In the genomic region with DNA sequence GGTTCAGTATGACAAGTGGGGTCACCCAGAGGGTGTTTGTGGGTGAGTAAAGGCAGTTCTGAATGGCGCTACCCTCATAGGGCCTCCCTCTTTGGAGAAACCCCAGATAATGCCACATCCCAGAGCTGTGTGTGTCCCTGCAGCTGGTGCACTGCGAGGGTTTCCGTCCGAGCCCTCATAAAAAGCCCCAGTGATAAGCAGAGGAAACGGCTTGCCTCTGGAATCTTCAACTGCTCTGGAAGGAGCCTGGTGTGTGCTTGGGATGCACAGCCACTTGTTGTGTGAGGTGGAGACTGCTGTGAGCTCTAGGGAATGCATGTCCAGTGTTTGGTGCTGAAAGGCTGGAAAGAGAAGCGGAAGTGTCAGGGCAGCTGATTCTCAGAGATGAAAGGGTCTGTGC, we compare ENCODE assay signal across 32 mouse cellular contexts. TPM values are rescaled to one million over a fixed set of nuclear protein-coding genes. Genes with fewer than 3 reads are reported as not detected.
DNase-seq lines count a peak whose midpoint lies in the region; ATAC-seq lines count a peak whose summit lies in the region.
"Had no signal": no experiment of that assay in that cellular context is flagged by ENCODE, and none has a peak within 500 bp of the region (broad histone marks: within the 10 kb centered on the region; RNA-seq: fewer than 3 reads in every experiment).

No protein-coding gene starts in this region.

- H3K9ac ChIP-seq in heart, embryonic 13.5 days, result no peak overlapping the region
- no peak overlapping the region for H3K9ac ChIP-seq in liver, embryonic 16.5 days (ENCODE audit: low read depth, low read length)
- H3K9ac ChIP-seq: embryonic facial prominence, embryonic 13.5 days; forebrain, embryonic 12.5 days; forebrain, embryonic 15.5 days; heart, embryonic 15.5 days; hindbrain, embryonic 12.5 days; hindbrain, embryonic 15.5 days had no signal

- H3K27me3 ChIP-seq in heart, embryonic 10.5 days (ENCODE audit: insufficient read depth, poor library complexity, severe bottlenecking), result peaks cover 14% of the 10 kb centered on the region; the same call in 1 of the 2 replicates
- H3K27me3 ChIP-seq in heart, embryonic 13.5 days (replicated peaks), result peaks cover 47% of the 10 kb centered on the region
- H3K27me3 ChIP-seq in liver, embryonic 16.5 days (ENCODE audit: control insufficient read depth, insufficient read depth, low read depth, low read length), result no peaks in the 10 kb centered on the region
- H3K27me3 ChIP-seq in limb, embryonic 10.5 days (ENCODE audit: low read depth, poor library complexity, severe bottlenecking), result no peaks in the 10 kb centered on the region
- H3K27me3 ChIP-seq: embryonic facial prominence, embryonic 13.5 days; forebrain, embryonic 15.5 days; hindbrain, embryonic 12.5 days; hindbrain, embryonic 15.5 days had no signal

- H3K4me2 ChIP-seq in heart, embryonic 13.5 days, result no peak overlapping the region
- no peak overlapping the region for H3K4me2 ChIP-seq in liver, embryonic 16.5 days (ENCODE audit: low read depth, low read length)
- H3K4me2 ChIP-seq: embryonic facial prominence, embryonic 13.5 days; forebrain, embryonic 12.5 days; forebrain, embryonic 15.5 days; heart, embryonic 15.5 days; hindbrain, embryonic 12.5 days; hindbrain, embryonic 15.5 days had no signal

- peak; percentile 81 for DNase-seq in heart, embryonic 10.5 days (ENCODE audit: low spot score)
- no peak for DNase-seq in heart, postnatal 10 days
- DNase-seq in heart, adult 9 months (ENCODE audit: low spot score in 2 of 2), result no peak
- no peak for DNase-seq in limb, embryonic 10.5 days (ENCODE audit: low spot score)
- DNase-seq: adrenal gland, adult 8-10 months; adrenal gland, postnatal 25 days; cerebellum, adult 11-12 months; cerebellum, adult 8-10 months; cerebellum, postnatal 10 days; cerebellum, postnatal 36 days; embryo, embryonic 11 days; gastrocnemius, postnatal 25 days; heart, adult 18-20 months had no signal

- H3K27ac ChIP-seq in heart, embryonic 10.5 days, result peak overlapping the region; percentile 44; the same call in 1 of the 2 replicates
- H3K27ac ChIP-seq in heart, embryonic 13.5 days (replicated peaks), result peak overlapping the region; percentile 24; the same call in 1 of the 2 replicates
- H3K27ac ChIP-seq in liver, embryonic 16.5 days (ENCODE audit: low read length), result no peak overlapping the region
- H3K27ac ChIP-seq in limb, embryonic 10.5 days, result no peak overlapping the region
- H3K27ac ChIP-seq: embryonic facial prominence, embryonic 10.5 days; embryonic facial prominence, embryonic 13.5 days; forebrain, embryonic 12.5 days; forebrain, embryonic 15.5 days; heart, embryonic 15.5 days; hindbrain, embryonic 12.5 days; hindbrain, embryonic 15.5 days had no signal

- H3K4me1 ChIP-seq in heart, embryonic 10.5 days, result peaks cover 28% of the 10 kb centered on the region
- H3K4me1 ChIP-seq in heart, embryonic 13.5 days, result peaks cover 27% of the 10 kb centered on the region
- no peaks in the 10 kb centered on the region; the same call in 1 of the 2 replicates for H3K4me1 ChIP-seq in liver, embryonic 16.5 days (ENCODE audit: control insufficient read depth, low read depth, low read length)
- peaks cover 9% of the 10 kb centered on the region; the same call in 1 of the 2 replicates for H3K4me1 ChIP-seq in limb, embryonic 10.5 days
- H3K4me1 ChIP-seq: embryonic facial prominence, embryonic 13.5 days; forebrain, embryonic 12.5 days; forebrain, embryonic 15.5 days; hindbrain, embryonic 15.5 days had no signal

- H3K4me3 ChIP-seq in heart, embryonic 10.5 days, result no peak overlapping the region
- no peak overlapping the region for H3K4me3 ChIP-seq in heart, embryonic 13.5 days
- no peak overlapping the region for H3K4me3 ChIP-seq in liver, embryonic 16.5 days (ENCODE audit: low read depth, low read length)
- H3K4me3 ChIP-seq in limb, embryonic 10.5 days, result no peak overlapping the region
- H3K4me3 ChIP-seq: embryonic facial prominence, embryonic 10.5 days; embryonic facial prominence, embryonic 13.5 days; erythroblast, embryonic 14.5 days; forebrain, embryonic 12.5 days; forebrain, embryonic 15.5 days; heart, embryonic 15.5 days; hindbrain, embryonic 12.5 days; hindbrain, embryonic 15.5 days had no signal

- intact Hi-C loops in heart, postnatal 10 days (cut with DNase I), result no loop called here

- WGBS in heart, embryonic 10.5 days, result 9% methylated on average over 6 of the region's 6 CpGs
- 15% methylated on average over 6 of the region's 6 CpGs for WGBS in heart, embryonic 13.5 days
- WGBS in liver, embryonic 16.5 days (ENCODE audit: insufficient replicate concordance), result 41% methylated on average over 6 of the region's 6 CpGs
- WGBS in limb, embryonic 10.5 days, result 57% methylated on average over 6 of the region's 6 CpGs

- ATAC-seq in heart, embryonic 13.5 days (ENCODE audit: extremely low read depth, insufficient number of reproducible peaks, low FRiP score, low TSS enrichment), result peak; percentile 46; the same call in 1 of the 2 replicates
- ATAC-seq in liver, embryonic 16.5 days (ENCODE audit: low read depth), result 0 out of 2 replicates have a peak, but pooled peaks have one; percentile 37
- ATAC-seq: activated CD4-positive, CD25-positive, alpha-beta regulatory T cell, adult 4 months; forebrain, embryonic 15.5 days had no signal

- no peaks in the 10 kb centered on the region for H3K36me3 ChIP-seq in heart, embryonic 10.5 days
- H3K36me3 ChIP-seq in heart, embryonic 13.5 days, result no peaks in the 10 kb centered on the region
- no peaks in the 10 kb centered on the region for H3K36me3 ChIP-seq in liver, embryonic 16.5 days (ENCODE audit: control insufficient read depth, insufficient read depth)
- no peaks in the 10 kb centered on the region for H3K36me3 ChIP-seq in limb, embryonic 10.5 days
- H3K36me3 ChIP-seq: embryonic facial prominence, embryonic 10.5 days; embryonic facial prominence, embryonic 13.5 days; forebrain, embryonic 12.5 days; forebrain, embryonic 15.5 days; heart, embryonic 15.5 days; hindbrain, embryonic 12.5 days; hindbrain, embryonic 15.5 days had no signal

- no peaks in the 10 kb centered on the region for H3K9me3 ChIP-seq in heart, embryonic 10.5 days
- no peaks in the 10 kb centered on the region for H3K9me3 ChIP-seq in heart, embryonic 13.5 days
- H3K9me3 ChIP-seq in liver, embryonic 16.5 days (replicated peaks; ENCODE audit: control insufficient read depth, low read length), result no peaks in the 10 kb centered on the region
- no peaks in the 10 kb centered on the region for H3K9me3 ChIP-seq in limb, embryonic 10.5 days (replicated peaks)
- H3K9me3 ChIP-seq: embryonic facial prominence, embryonic 10.5 days; embryonic facial prominence, embryonic 13.5 days; forebrain, embryonic 12.5 days; forebrain, embryonic 15.5 days; heart, embryonic 15.5 days; hindbrain, embryonic 12.5 days; hindbrain, embryonic 15.5 days had no signal

RNA-seq across cellular contexts. Expression of gene Gkn3, which starts 12.7 kb away (rescaled TPM):
- 0.17 and 0.58 TPM in 2 replicates for polyA plus RNA-seq in heart, embryonic 10.5 days (2016; fragmentation: Nextera tagmentation; extraction: Ambion mirVana)
- 1 to 10 TPM; 1.1 to 1.7 TPM for total RNA-seq in heart, postnatal 10 days (2021)
- 0.99 and 1.4 TPM in 2 replicates for polyA plus RNA-seq in heart, embryonic 13.5 days (2015; fragmentation: Nextera tagmentation; extraction: Ambion mirVana)
- not detected in 2 replicates for polyA plus RNA-seq in liver, embryonic 16.5 days (2015; fragmentation: Nextera tagmentation; extraction: Ambion mirVana)
- not detected in 2 replicates for polyA plus RNA-seq in limb, embryonic 10.5 days (2016; fragmentation: Nextera tagmentation; extraction: Ambion mirVana)
- total RNA-seq: adrenal gland, postnatal 25 days; ES-E14 had no signal
- polyA plus RNA-seq: activated CD4-positive, CD25-positive, alpha-beta regulatory T cell, adult 4 months; embryonic facial prominence, embryonic 10.5 days; erythroblast, embryonic 14.5 days had no signal

RNA-seq across cellular contexts. Expression of gene Bmp10, which starts 27.3 kb away (rescaled TPM):
- polyA plus RNA-seq in heart, embryonic 10.5 days (2016; fragmentation: Nextera tagmentation; extraction: Ambion mirVana), result 4.5 and 6.2 TPM in 2 replicates
- total RNA-seq in heart, postnatal 10 days (2021), result 100 to 1,000 TPM in 1 of 2 experiments, 10 to 100 TPM in 1; 23.2 to 106 TPM
- polyA plus RNA-seq in heart, embryonic 13.5 days (2015; fragmentation: Nextera tagmentation; extraction: Ambion mirVana), result 4.2 and 4.8 TPM in 2 replicates
- 0.15 TPM in 2 replicates for polyA plus RNA-seq in liver, embryonic 16.5 days (2015; fragmentation: Nextera tagmentation; extraction: Ambion mirVana)
- not detected in 2 replicates for polyA plus RNA-seq in limb, embryonic 10.5 days (2016; fragmentation: Nextera tagmentation; extraction: Ambion mirVana)
- total RNA-seq: adrenal gland, adult 8-10 months; adrenal gland, postnatal 25 days; ES-E14; gastrocnemius, adult 8-10 months; gastrocnemius, postnatal 25 days; hematopoietic stem cell, adult 5-6 weeks had no signal
- polyA plus RNA-seq: activated CD4-positive, CD25-positive, alpha-beta regulatory T cell, adult 4 months; brain, embryonic 14.5 days; cortical plate, adult 2 months; embryonic facial prominence, embryonic 10.5 days; embryonic facial prominence, embryonic 13.5 days; erythroblast, embryonic 14.5 days; forebrain, embryonic 12.5 days; forebrain, embryonic 15.5 days; gonadal fat pad, adult 2 months; hindbrain, embryonic 12.5 days; hindbrain, embryonic 15.5 days; intestine, embryonic 14.5 days had no signal

RNA-seq across cellular contexts. Expression of gene Gkn2, which starts 28.3 kb away (rescaled TPM):
- not detected in 2 replicates for polyA plus RNA-seq in heart, embryonic 10.5 days (2016; fragmentation: Nextera tagmentation; extraction: Ambion mirVana)
- not detected for total RNA-seq in heart, postnatal 10 days (2021)
- not detected in 2 replicates for polyA plus RNA-seq in heart, embryonic 13.5 days (2015; fragmentation: Nextera tagmentation; extraction: Ambion mirVana)
- not detected in 2 replicates for polyA plus RNA-seq in liver, embryonic 16.5 days (2015; fragmentation: Nextera tagmentation; extraction: Ambion mirVana)
- not detected in 2 replicates for polyA plus RNA-seq in limb, embryonic 10.5 days (2016; fragmentation: Nextera tagmentation; extraction: Ambion mirVana)
- total RNA-seq: adrenal gland, adult 8-10 months; adrenal gland, postnatal 25 days; ES-E14; gastrocnemius, adult 8-10 months; gastrocnemius, postnatal 25 days; heart, adult 18-20 months; heart, postnatal 25 days; hematopoietic stem cell, adult 5-6 weeks had no signal
- polyA plus RNA-seq: activated CD4-positive, CD25-positive, alpha-beta regulatory T cell, adult 4 months; brain, embryonic 14.5 days; cortical plate, adult 2 months; embryonic facial prominence, embryonic 10.5 days; embryonic facial prominence, embryonic 13.5 days; erythroblast, embryonic 14.5 days; forebrain, embryonic 12.5 days; forebrain, embryonic 15.5 days; heart, embryonic 15.5 days; hindbrain, embryonic 12.5 days; hindbrain, embryonic 15.5 days; intestine, embryonic 14.5 days had no signal

RNA-seq across cellular contexts. Expression of gene Gkn1, which starts 50.7 kb away (rescaled TPM):
- polyA plus RNA-seq in heart, embryonic 10.5 days (2016; fragmentation: Nextera tagmentation; extraction: Ambion mirVana), result not detected in 2 replicates
- total RNA-seq in heart, postnatal 10 days (2021), result not detected
- not detected in 2 replicates for polyA plus RNA-seq in heart, embryonic 13.5 days (2015; fragmentation: Nextera tagmentation; extraction: Ambion mirVana)
- polyA plus RNA-seq in liver, embryonic 16.5 days (2015; fragmentation: Nextera tagmentation; extraction: Ambion mirVana), result not detected in 2 replicates
- polyA plus RNA-seq in limb, embryonic 10.5 days (2016; fragmentation: Nextera tagmentation; extraction: Ambion mirVana), result not detected in 2 replicates
- total RNA-seq: adrenal gland, adult 8-10 months; adrenal gland, postnatal 25 days; ES-E14; gastrocnemius, adult 8-10 months; gastrocnemius, postnatal 25 days; heart, adult 18-20 months; heart, postnatal 25 days; hematopoietic stem cell, adult 5-6 weeks had no signal
- polyA plus RNA-seq: activated CD4-positive, CD25-positive, alpha-beta regulatory T cell, adult 4 months; embryonic facial prominence, embryonic 10.5 days; embryonic facial prominence, embryonic 13.5 days; erythroblast, embryonic 14.5 days; forebrain, embryonic 12.5 days; forebrain, embryonic 15.5 days; heart, embryonic 15.5 days; hindbrain, embryonic 12.5 days; hindbrain, embryonic 15.5 days had no signal

Comparison
In these comparisons a context has a peak if more than half of its experiments do, and no peak if none do; other contexts are left out.
1. H3K27ac ChIP-seq: peak in heart, embryonic 10.5 days (single experiment) and heart, embryonic 13.5 days (single experiment); none in liver, embryonic 16.5 days (single experiment) and limb, embryonic 10.5 days (single experiment).